Mouse (Mus musculus): Measurements from ENCODE around the gene Dnajc19. TPM values are rescaled to one million over a fixed set of nuclear protein-coding genes. Genes with fewer than 3 reads are reported as not detected.

Gene Dnajc19
- polyA plus RNA-seq (2017; shearing (Covaris generic)) = 105 TPM

GRCm38 (mm10) chr3:34080900-34081662 lies at the start of gene Dnajc19:
Dnajc19 (minus strand) TSS chr3:34081321.

GRCm38 (mm10) chr3:34019540-34020381 lies 61.4 kb downstream of the Dnajc19 start, which contains the start of gene Fxr1:
Fxr1 (plus strand) TSS chr3:34019943.

Other genes with a start within 250 kb of the Dnajc19 start
- gene Ccdc39, start 237.0 kb downstream of the Dnajc19 start, polyA plus RNA-seq (2017; shearing (Covaris generic)) = 0.23 TPM
- gene Fxr1, start 61.4 kb downstream of the Dnajc19 start, polyA plus RNA-seq (2017; shearing (Covaris generic)) = 49.0 TPM